Comparison of ENCODE assay signal across 25 mouse cellular contexts in genomic region chr12:28582423-28582822, GRCm38 (mm10). TPM values are rescaled to one million over a fixed set of nuclear protein-coding genes. Genes with fewer than 3 reads are reported as not detected.
"Had no signal": no experiment of that assay in that cellular context is flagged by ENCODE, and none has a peak within 500 bp of the region (broad histone marks: within the 10 kb centered on the region; RNA-seq: fewer than 3 reads in every experiment).

Gene Allc (minus strand): TSS chr12:28582523.

- H3K27ac ChIP-seq: neural tube, embryonic 12.5 days; neural tube, embryonic 13.5 days; neural tube, embryonic 15.5 days; stomach, embryonic 15.5 days; stomach, postnatal 0 days had no signal

- H3K36me3 ChIP-seq: neural tube, embryonic 12.5 days; neural tube, embryonic 13.5 days; neural tube, embryonic 15.5 days; stomach, embryonic 15.5 days had no signal

- H3K4me1 ChIP-seq: neural tube, embryonic 12.5 days; neural tube, embryonic 13.5 days; neural tube, embryonic 15.5 days; stomach, embryonic 15.5 days had no signal

- H3K4me3 ChIP-seq: neural tube, embryonic 12.5 days; neural tube, embryonic 13.5 days; neural tube, embryonic 15.5 days; stomach, embryonic 15.5 days had no signal

- H3K27me3 ChIP-seq: neural tube, embryonic 12.5 days; neural tube, embryonic 13.5 days; neural tube, embryonic 15.5 days; stomach, embryonic 15.5 days had no signal

- DNase-seq: retina, postnatal 1 day; right cerebral cortex, adult 18-20 months; right cerebral cortex, postnatal 14 days; right cerebral cortex, postnatal 25 days; right cerebral cortex, postnatal 4 days; spleen, adult 18-20 months; thymus, adult 18-20 months; thymus, adult 2 months; thymus, postnatal 14 days; thymus, postnatal 25 days; thymus, postnatal 36 days; thymus, postnatal 4 days had no signal

RNA-seq across cellular contexts. Expression of gene Allc, which starts in this region (rescaled TPM):
- polyA plus RNA-seq: neural tube, embryonic 11.5 days; neural tube, embryonic 12.5 days; neural tube, embryonic 14.5 days; small intestine, adult 2 months; spleen, adult 2 months; stomach, embryonic 14.5 days; stomach, embryonic 15.5 days; stomach, embryonic 16.5 days; stomach, postnatal 0 days; thymus, postnatal 0 days; urinary bladder, adult 2 months had no signal
